Mouse (Mus musculus) gonadal fat pad, adult 2 months (tissue): Measurements from ENCODE around the gene Noct. TPM values are rescaled to one million over a fixed set of nuclear protein-coding genes. Genes with fewer than 3 reads are reported as not detected.

Experiments
- DNase-seq: peaks from one replicate; pipeline ENCODE4 v3.0.0-alpha.2; 2012; ENCODE audit warnings: low read depth
- polyA plus RNA-seq: library from polyadenylated mRNA; depleted of rRNA; stranded (reverse); fragments of >200 nt; gene quantifications from 2 replicates; pipeline ENCODE4 v1.2.3, GENCODE M21; 2012; rRNA removed

Noct gene
- polyA plus RNA-seq, 1 experiment = 18.1 TPM

DNA sequence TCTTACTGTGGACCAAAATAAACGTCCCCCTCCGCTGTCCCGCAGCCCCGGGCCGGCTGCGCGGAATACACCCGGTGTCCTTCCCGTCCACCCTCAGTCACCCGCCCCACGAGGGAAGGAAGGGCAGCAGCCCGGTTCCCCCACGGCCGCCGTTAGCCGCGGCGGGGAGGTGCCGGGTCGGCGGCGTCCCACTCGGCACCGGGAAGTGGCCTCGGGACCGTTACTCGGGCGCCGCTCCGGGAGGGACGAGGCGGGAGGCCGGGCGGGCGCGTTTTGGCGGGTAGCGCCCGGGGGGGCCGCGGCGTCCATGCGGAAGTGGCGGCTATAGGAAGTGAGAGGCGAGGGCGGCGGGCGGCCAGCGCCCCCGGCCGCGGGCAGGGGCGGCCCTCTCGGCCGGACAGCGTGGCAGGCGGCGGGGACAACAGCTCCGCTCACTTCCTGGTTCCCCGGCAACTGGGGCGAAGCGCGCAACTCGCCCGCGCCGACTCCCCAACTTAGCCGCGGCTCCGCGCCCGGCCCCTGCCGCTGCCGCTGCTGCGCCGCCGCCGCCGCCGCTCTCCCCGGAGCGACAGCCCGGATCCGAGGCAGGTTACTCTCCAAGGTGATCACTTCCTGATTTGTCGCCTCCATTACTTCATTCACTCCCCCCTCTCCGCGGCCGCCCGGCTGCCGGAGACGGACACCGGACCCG is 52.3 kb downstream of the Noct start:
- no peak for DNase-seq

DNA sequence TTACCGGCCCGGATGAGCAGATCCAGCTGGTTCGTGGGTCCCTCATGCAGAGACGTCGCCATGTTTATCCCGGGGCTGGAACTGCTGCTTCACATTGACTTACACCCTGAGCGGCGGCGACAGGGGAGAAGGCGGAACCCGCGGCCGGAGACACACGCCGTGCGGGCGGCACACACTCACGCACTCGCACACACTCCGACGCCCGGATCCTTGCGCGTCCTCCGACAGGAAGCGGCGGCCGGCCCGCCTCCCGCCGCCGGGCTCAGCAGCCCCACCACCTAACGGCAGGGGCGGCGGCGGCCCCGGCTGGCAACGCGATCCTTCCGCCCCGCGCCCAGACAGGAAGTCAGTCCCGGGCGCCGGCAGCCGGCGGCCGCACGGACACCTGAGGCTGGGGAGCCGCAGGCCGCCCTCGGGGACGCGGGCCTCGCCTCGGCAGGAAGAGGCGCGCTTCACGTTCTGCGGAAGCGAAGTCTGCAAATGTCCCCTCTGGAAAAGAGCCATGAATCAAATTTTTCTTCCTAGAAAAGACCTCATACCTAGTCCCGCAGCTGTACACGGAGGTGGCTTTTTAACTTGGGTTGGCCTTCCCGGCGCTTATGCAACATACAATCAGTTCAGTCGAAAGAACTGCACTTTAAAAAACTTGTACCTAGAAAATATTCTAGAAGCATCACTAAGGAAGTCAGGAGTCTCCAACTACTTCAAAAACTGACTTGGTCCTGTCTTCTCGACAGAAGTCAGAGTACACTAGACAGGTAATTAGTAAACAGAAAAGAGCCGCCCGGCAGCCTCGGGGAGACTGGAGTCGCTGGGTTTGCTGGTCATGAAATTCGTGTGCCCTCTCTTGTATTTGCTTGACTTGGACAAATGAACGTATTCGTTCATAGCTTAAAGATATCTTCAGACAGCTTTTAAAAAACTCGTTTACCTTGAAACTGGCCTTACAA is 53.2 kb downstream of the Noct start:
- DNase-seq = no peak

DNA sequence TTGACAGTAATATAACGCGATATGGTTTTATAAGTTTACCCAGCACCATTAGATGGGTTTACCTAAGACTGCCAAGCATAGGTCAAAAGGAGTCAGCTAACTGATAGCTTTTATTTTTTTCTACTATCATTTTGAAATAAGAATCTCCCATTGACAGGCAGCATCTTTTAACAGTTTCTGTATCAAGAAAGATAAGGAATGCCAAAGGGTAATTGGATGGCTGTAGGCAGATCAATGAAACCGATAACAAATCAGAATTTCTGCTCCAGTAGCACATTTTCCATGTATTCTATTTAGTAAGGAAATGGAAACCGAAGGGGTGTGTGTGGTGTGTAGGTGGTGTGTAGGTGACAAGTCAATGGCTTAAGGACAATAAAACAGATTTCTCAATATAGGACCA is 54.2 kb downstream of the Noct start:
- DNase-seq = no peak

DNA sequence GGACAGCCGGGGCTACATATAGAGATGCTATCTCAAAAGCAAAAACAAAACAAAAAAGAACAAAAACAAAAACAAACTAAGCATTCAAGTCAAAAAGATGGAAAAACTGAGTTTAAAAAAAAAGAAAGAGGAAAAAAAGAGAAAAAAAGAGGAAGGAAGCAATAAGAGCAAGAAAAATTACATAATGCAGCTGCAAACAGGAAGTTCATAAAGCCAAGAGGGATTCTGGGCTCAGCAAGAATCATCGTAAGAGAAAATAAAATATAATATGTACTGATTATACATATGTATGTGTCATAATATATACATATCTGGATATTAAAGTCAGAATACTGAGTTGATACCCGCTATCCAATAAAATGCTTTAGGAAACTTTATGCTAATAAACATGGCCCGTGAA is 57.5 kb downstream of the Noct start:
- no peak for DNase-seq

DNA sequence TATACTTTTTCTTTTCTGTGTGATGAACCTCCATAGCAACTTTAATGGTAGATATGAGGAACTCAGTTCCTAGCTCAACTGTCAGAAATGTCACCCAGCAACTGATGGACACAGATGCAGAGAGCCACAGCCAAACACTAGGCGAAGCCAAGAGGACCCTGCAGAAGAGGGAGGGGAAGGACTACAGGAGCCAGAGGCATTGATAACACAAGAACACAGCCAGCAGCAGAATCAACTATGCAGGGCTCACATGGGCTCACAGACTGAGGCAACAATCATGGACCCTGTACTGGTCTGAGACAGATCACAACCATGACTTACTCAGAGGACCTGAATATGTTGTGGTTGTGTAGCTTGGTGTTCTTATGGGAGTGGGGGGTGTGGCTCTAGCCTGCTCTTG is 60.1 kb downstream of the Noct start:
- no peak for DNase-seq

DNA sequence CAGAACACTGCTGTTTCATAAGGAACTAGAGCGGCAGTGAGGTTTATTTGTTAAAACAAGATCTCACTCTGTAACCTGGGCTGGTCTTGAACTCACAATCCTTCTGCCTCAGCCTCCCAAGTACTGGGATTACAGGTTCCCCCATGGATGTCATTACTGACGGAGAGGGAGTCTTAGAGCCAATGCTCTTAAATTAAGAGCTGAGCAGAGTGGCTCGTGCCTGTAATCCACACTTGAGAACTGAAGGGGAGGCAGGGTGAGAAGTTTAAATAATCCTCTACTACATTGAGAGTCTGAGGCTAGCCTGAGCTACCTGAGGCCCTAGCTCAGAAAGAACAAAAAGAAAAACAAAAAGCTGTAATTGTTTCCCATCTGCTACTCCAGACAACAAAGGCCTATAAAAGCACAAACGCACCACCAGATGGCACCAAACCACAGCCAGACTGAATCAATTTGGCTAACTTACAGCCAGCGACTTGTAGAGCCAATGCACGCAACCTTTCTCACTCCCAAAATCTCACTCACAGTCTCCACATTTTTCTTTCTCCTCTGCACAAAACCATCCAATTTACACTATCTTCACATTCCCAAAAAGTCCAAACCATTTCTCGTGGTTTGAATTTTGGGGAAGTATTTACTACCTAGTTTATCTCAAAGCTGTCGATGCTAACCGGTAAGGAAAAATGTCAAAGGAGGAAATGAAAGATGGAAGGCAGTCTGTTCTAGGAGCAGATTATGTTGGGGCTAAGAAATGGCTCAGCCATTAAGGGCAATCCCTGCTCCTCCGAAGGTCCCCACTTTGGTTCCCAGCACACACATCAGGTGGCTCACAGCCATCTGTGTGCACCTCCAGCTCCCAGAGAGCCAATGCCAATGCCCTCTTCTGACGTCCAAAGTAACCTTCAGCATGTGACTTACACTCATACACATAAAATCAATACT is 64.9 kb downstream of the Noct start:
- DNase-seq = no peak

DNA sequence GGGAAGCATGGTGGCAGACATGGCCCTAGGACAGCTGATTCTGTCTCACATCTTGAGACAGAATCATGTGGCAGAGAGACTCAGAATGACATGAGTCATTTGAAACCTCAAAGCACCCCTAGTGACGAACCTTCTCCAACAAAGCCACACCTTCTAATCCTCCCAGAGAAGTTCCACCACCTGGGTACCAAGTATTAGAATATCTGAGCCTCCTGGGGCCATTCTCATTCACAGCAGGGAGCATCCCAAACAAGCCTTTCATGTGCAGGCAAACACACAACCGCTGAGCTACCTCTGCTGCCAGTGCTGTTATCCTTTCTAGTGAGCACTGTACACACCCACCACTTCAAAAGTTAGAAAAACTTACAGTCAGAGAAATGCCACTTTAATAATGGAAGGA is 70.0 kb downstream of the Noct start:
- DNase-seq = no peak

DNA sequence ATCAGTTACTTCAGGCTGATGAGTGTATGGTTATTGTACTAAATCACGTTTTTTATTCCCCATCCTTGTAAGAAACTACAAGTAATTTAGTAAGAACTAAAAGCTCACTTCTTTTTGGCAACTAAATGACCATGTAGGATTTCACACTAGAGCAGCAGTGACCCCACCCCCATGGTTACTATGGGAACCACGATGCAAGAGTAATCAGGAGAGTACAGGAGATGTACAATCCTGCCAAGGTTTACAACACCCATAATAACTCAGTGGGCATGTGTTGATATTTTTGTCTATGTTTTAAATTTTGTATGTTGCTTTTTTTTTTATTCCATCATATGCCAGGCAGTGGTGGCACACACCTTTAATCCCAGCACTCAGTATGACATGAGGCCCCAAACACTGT is 71.0 kb downstream of the Noct start:
- no peak for DNase-seq

DNA sequence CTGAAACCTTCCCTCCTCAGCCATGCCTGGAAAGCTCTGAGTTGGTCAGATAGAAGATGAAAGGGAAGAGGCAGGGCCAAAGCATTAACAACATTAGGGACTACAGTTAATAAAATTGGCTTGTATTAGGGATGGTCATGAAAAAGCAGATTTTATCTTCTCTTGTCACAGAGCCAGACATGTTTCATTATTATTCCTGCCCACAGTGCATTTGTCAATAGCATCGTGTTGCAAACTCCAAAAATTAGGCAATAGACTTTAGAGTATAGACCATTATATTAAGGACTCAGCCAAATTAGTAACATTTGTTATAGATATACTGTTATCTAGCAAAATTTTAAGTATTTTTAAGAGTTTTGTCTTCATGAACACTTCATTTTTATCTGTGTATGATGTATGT is 72.5 kb downstream of the Noct start:
- DNase-seq = no peak

Other genes starting within 250 kb of the Noct start
- 32.7 and 36.7 TPM in 2 replicates for gene Elf2, start 116.2 kb downstream of the Noct start, polyA plus RNA-seq
- gene Mgarp, start 172.3 kb downstream of the Noct start, polyA plus RNA-seq = 0.96 and 2.9 TPM in 2 replicates
- 75.2 and 75.9 TPM in 2 replicates for gene Ndufc1, start 184.5 kb downstream of the Noct start, polyA plus RNA-seq
- gene Naa15, start 190.7 kb downstream of the Noct start, polyA plus RNA-seq = 4.1 and 4.5 TPM in 2 replicates